Comparison of ENCODE assay signal across 22 mouse cellular contexts in the genomic region with DNA sequence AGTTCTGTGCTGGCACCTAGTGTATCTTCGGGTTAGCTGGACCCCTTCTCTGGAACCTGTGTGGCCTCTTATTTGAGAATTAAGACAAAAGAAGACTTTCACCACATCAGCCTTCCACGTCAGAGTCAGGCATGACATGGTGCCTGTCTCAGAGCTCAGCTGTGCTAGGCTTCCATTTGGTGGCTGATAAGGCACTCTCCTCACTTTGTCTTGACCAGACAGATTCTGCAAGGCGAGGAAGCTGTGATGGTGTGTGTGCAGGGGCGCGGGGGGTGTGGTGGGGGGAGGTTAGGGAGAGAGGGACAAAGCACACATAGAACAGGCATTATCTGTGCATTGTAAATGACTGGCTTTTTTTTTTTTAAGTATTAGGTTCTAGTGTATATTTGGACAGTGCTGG. TPM values are rescaled to one million over a fixed set of nuclear protein-coding genes. Genes with fewer than 3 reads are reported as not detected.
DNase-seq lines count a peak whose midpoint lies in the region; ATAC-seq lines count a peak whose summit lies in the region.
"Had no signal": no experiment of that assay in that cellular context is flagged by ENCODE, and none has a peak within 500 bp of the region (broad histone marks: within the 10 kb centered on the region; RNA-seq: fewer than 3 reads in every experiment).

No protein-coding gene starts in this region.

- WGBS in hindbrain, embryonic 13.5 days: 26% methylated on average over 5 of the region's 5 CpGs
- 32% methylated on average over 5 of the region's 5 CpGs for WGBS in hindbrain, embryonic 11.5 days
- 40% methylated on average over 5 of the region's 5 CpGs for WGBS in forebrain, embryonic 16.5 days
- 29% methylated on average over 5 of the region's 5 CpGs for WGBS in midbrain, embryonic 15.5 days

- H3K9me3 ChIP-seq in hindbrain, embryonic 13.5 days: no peaks in the 10 kb centered on the region
- no peaks in the 10 kb centered on the region for H3K9me3 ChIP-seq in hindbrain, embryonic 11.5 days (ENCODE audit: control insufficient read depth, low read length)
- H3K9me3 ChIP-seq in forebrain, embryonic 16.5 days (ENCODE audit: control insufficient read depth, low read length): no peaks in the 10 kb centered on the region
- H3K9me3 ChIP-seq in midbrain, embryonic 15.5 days: no peaks in the 10 kb centered on the region
- H3K9me3 ChIP-seq: heart, embryonic 10.5 days; intestine, embryonic 15.5 days; stomach, embryonic 15.5 days had no signal

- no peak for ATAC-seq in hindbrain, embryonic 13.5 days (ENCODE audit: low FRiP score)
- no peak for ATAC-seq in hindbrain, embryonic 11.5 days (ENCODE audit: low FRiP score)
- ATAC-seq in common myeloid progenitor, adult 5-6 weeks (replicated peaks; ENCODE audit: low read depth, poor library complexity, severe bottlenecking): peak; percentile 73
- ATAC-seq in forebrain, embryonic 16.5 days: no peak
- ATAC-seq in midbrain, embryonic 15.5 days (replicated peaks): no peak
- ATAC-seq: Patski had no signal

- peak overlapping the region; percentile 78 for H3K4me2 ChIP-seq in hindbrain, embryonic 13.5 days
- H3K4me2 ChIP-seq in hindbrain, embryonic 11.5 days (replicated peaks; ENCODE audit: low read depth, low read length): no peak overlapping the region
- H3K4me2 ChIP-seq in forebrain, embryonic 16.5 days (ENCODE audit: low read length): peak overlapping the region; percentile 79; the same call in 1 of the 2 replicates
- peak overlapping the region; percentile 86; the same call in 1 of the 2 replicates for H3K4me2 ChIP-seq in midbrain, embryonic 15.5 days

- H3K27ac ChIP-seq in hindbrain, embryonic 13.5 days: no peak overlapping the region
- H3K27ac ChIP-seq in hindbrain, embryonic 11.5 days (ENCODE audit: low read depth, low read length): no peak overlapping the region
- no peak overlapping the region for H3K27ac ChIP-seq in forebrain, embryonic 16.5 days (ENCODE audit: low read length)
- peak overlapping the region; percentile 81; the same call in 1 of the 2 replicates for H3K27ac ChIP-seq in midbrain, embryonic 15.5 days
- H3K27ac ChIP-seq: gastrocnemius, adult 2 months; heart, embryonic 10.5 days; intestine, embryonic 15.5 days; stomach, embryonic 15.5 days had no signal

- DNase-seq in hindbrain, embryonic 11.5 days (ENCODE audit: low spot score): no peak
- no peak for DNase-seq in spleen, adult 18-20 months
- no peak for DNase-seq in left cerebral cortex, adult 8-10 months (ENCODE audit: low spot score in 2 of 2)
- no peak for DNase-seq in yolk sac, embryonic 10.5 days (ENCODE audit: low spot score)
- DNase-seq: gastrocnemius, adult 2 months; heart, postnatal 4 days; kidney, adult 8-10 months; kidney, postnatal 14 days; lung, postnatal 4 days; thymus, postnatal 25 days had no signal

- no peak overlapping the region for H3K9ac ChIP-seq in hindbrain, embryonic 13.5 days
- H3K9ac ChIP-seq in hindbrain, embryonic 11.5 days (ENCODE audit: low read depth, low read length): no peak overlapping the region
- no peak overlapping the region for H3K9ac ChIP-seq in forebrain, embryonic 16.5 days (replicated peaks; ENCODE audit: low read depth, low read length)
- H3K9ac ChIP-seq in midbrain, embryonic 15.5 days: no peak overlapping the region
- H3K9ac ChIP-seq: intestine, embryonic 15.5 days; stomach, embryonic 15.5 days had no signal

- peaks cover 63% of the 10 kb centered on the region for H3K27me3 ChIP-seq in hindbrain, embryonic 13.5 days
- H3K27me3 ChIP-seq in hindbrain, embryonic 11.5 days (ENCODE audit: control insufficient read depth, insufficient read depth, low read length): peaks cover 47% of the 10 kb centered on the region
- H3K27me3 ChIP-seq in forebrain, embryonic 16.5 days (replicated peaks; ENCODE audit: control insufficient read depth, insufficient read depth, low read length): no peaks in the 10 kb centered on the region; the same call in 1 of the 2 replicates
- H3K27me3 ChIP-seq in midbrain, embryonic 15.5 days (replicated peaks): 0 out of 2 replicates have a peak, but pooled peaks cover 7% of the 10 kb centered on the region
- H3K27me3 ChIP-seq: CH12.LX had no signal

- H3K4me1 ChIP-seq in hindbrain, embryonic 13.5 days (replicated peaks): peaks cover 44% of the 10 kb centered on the region
- H3K4me1 ChIP-seq in hindbrain, embryonic 11.5 days (replicated peaks; ENCODE audit: control insufficient read depth, insufficient read depth, low read length): peaks cover 3% of the 10 kb centered on the region; the same call in 1 of the 2 replicates
- H3K4me1 ChIP-seq in forebrain, embryonic 16.5 days (replicated peaks; ENCODE audit: control insufficient read depth, insufficient read depth, low read length): peaks cover 37% of the 10 kb centered on the region
- peaks cover 36% of the 10 kb centered on the region for H3K4me1 ChIP-seq in midbrain, embryonic 15.5 days

- no peaks in the 10 kb centered on the region for H3K36me3 ChIP-seq in hindbrain, embryonic 13.5 days
- no peaks in the 10 kb centered on the region for H3K36me3 ChIP-seq in hindbrain, embryonic 11.5 days (ENCODE audit: control insufficient read depth, insufficient read depth, low read length)
- H3K36me3 ChIP-seq in forebrain, embryonic 16.5 days (ENCODE audit: control insufficient read depth, insufficient read depth): no peaks in the 10 kb centered on the region
- H3K36me3 ChIP-seq in midbrain, embryonic 15.5 days (replicated peaks): no peaks in the 10 kb centered on the region
- H3K36me3 ChIP-seq: G1E; heart, embryonic 10.5 days; intestine, embryonic 15.5 days; stomach, embryonic 15.5 days had no signal

- H3K4me3 ChIP-seq in hindbrain, embryonic 13.5 days: peak overlapping the region; percentile 62
- H3K4me3 ChIP-seq in hindbrain, embryonic 11.5 days (ENCODE audit: low read depth, low read length): no peak overlapping the region
- H3K4me3 ChIP-seq in forebrain, embryonic 16.5 days (replicated peaks; ENCODE audit: low read length): no peak overlapping the region
- peak overlapping the region; percentile 71; the same call in 1 of the 2 replicates for H3K4me3 ChIP-seq in midbrain, embryonic 15.5 days
- H3K4me3 ChIP-seq: gastrocnemius, adult 2 months had no signal

RNA-seq across cellular contexts. Expression of gene Dscaml1, which starts 3.0 kb away (rescaled TPM):
- polyA plus RNA-seq in hindbrain, embryonic 13.5 days (2015; fragmentation: Nextera tagmentation; extraction: Ambion mirVana): 11.1 and 11.2 TPM in 2 replicates
- polyA plus RNA-seq in hindbrain, embryonic 11.5 days (2014; fragmentation: Nextera tagmentation; extraction: Ambion mirVana): 0.52 and 0.80 TPM in 2 replicates
- total RNA-seq in common myeloid progenitor, adult 5-6 weeks (2017): not detected in 2 replicates
- 27.9 and 28.0 TPM in 2 replicates for polyA plus RNA-seq in forebrain, embryonic 16.5 days (2015; fragmentation: Nextera tagmentation; extraction: Ambion mirVana)
- polyA plus RNA-seq in midbrain, embryonic 15.5 days (2015; fragmentation: Nextera tagmentation; extraction: Ambion mirVana): 18.4 and 19.6 TPM in 2 replicates
- 10 to 100 TPM; 42.5 to 65.6 (median 47.0) TPM for total RNA-seq in left cerebral cortex, adult 8-10 months (2022)
- total RNA-seq: CH12.LX; gastrocnemius, adult 2 months; heart, postnatal 4 days had no signal
- polyA plus RNA-seq: G1E; liver, embryonic 16.5 days had no signal

RNA-seq across cellular contexts. Expression of gene Fxyd2, which starts 29.9 kb away (rescaled TPM):
- 4.5 and 6.4 TPM in 2 replicates for polyA plus RNA-seq in hindbrain, embryonic 13.5 days (2015; fragmentation: Nextera tagmentation; extraction: Ambion mirVana)
- polyA plus RNA-seq in hindbrain, embryonic 11.5 days (2014; fragmentation: Nextera tagmentation; extraction: Ambion mirVana): 1.0 and 1.5 TPM in 2 replicates
- 1.4 TPM in 1 of 2 replicates, not detected in the other for total RNA-seq in common myeloid progenitor, adult 5-6 weeks (2017)
- 6.6 and 8.7 TPM in 2 replicates for polyA plus RNA-seq in forebrain, embryonic 16.5 days (2015; fragmentation: Nextera tagmentation; extraction: Ambion mirVana)
- 10.4 and 11.4 TPM in 2 replicates for polyA plus RNA-seq in midbrain, embryonic 15.5 days (2015; fragmentation: Nextera tagmentation; extraction: Ambion mirVana)
- 10 to 100 TPM in 1 of 4 experiments, 1 to 10 TPM in 3; 6.5 to 11.3 (median 7.9) TPM for total RNA-seq in left cerebral cortex, adult 8-10 months (2022)
- total RNA-seq: CH12.LX; liver, adult 2 months had no signal
- polyA plus RNA-seq: G1E had no signal

RNA-seq across cellular contexts. Expression of gene Fxyd6, which starts 59.4 kb away (rescaled TPM):
- 354 and 379 TPM in 2 replicates for polyA plus RNA-seq in hindbrain, embryonic 13.5 days (2015; fragmentation: Nextera tagmentation; extraction: Ambion mirVana)
- polyA plus RNA-seq in hindbrain, embryonic 11.5 days (2014; fragmentation: Nextera tagmentation; extraction: Ambion mirVana): 108 and 111 TPM in 2 replicates
- total RNA-seq in common myeloid progenitor, adult 5-6 weeks (2017): not detected in 2 replicates
- polyA plus RNA-seq in forebrain, embryonic 16.5 days (2015; fragmentation: Nextera tagmentation; extraction: Ambion mirVana): 481 and 559 TPM in 2 replicates
- polyA plus RNA-seq in midbrain, embryonic 15.5 days (2015; fragmentation: Nextera tagmentation; extraction: Ambion mirVana): 639 and 647 TPM in 2 replicates
- 100 to 1,000 TPM; 102 to 119 (median 108) TPM for total RNA-seq in left cerebral cortex, adult 8-10 months (2022)
- polyA plus RNA-seq: G1E had no signal

Comparison
In these comparisons a context has a peak if more than half of its experiments do, and no peak if none do; other contexts are left out.
1. H3K4me3 ChIP-seq: peak in hindbrain, embryonic 13.5 days (single experiment) and midbrain, embryonic 15.5 days (single experiment); none in hindbrain, embryonic 11.5 days (single experiment) and forebrain, embryonic 16.5 days (single experiment).